Mouse (Mus musculus): ENCODE measurements around the gene Fktn. TPM values are rescaled to one million over a fixed set of nuclear protein-coding genes. Genes with fewer than 3 reads are reported as not detected.

Fktn gene
- polyA plus RNA-seq, 1 experiment = 20.7 TPM

- TF ChIP-seq CTCF (IDR thresholded peaks at IDR 0.05; ENCODE audit: borderline replicate concordance, insufficient read depth, low read depth, low read length) (no peak), POLR2A (IDR thresholded peaks at IDR 0.05; ENCODE audit: borderline replicate concordance, insufficient read depth, low read length) (no peak)
- no peak overlapping the region for H3K27ac ChIP-seq (ENCODE audit: insufficient read depth, low read length)
- WGBS = 80% methylated on average over 16 of the region's 16 CpGs
- no peaks in the 10 kb centered on the region for H3K4me1 ChIP-seq (ENCODE audit: control insufficient read depth, insufficient read depth, low read length)
- H3K27me3 ChIP-seq (ENCODE audit: control insufficient read depth, insufficient read depth, low read length) = no peaks in the 10 kb centered on the region
- no peak overlapping the region for H3K4me3 ChIP-seq (replicated peaks; ENCODE audit: insufficient read depth, low read depth, low read length)
- no peak for DNase-seq
These were observed 36.8 kb downstream of the Fktn start for GRCm38 (mm10) chr4:53750391-53751120.

- Histone ChIP-seq H3K27me3 (ENCODE audit: control insufficient read depth, insufficient read depth, low read length) (no peaks in the 10 kb centered on the region), H3K4me1 (ENCODE audit: control insufficient read depth, insufficient read depth, low read length) (no peaks in the 10 kb centered on the region), H3K4me3 (replicated peaks; ENCODE audit: insufficient read depth, low read depth, low read length) (no peak overlapping the region), H3K27ac (ENCODE audit: insufficient read depth, low read length) (no peak overlapping the region)
- DNase-seq = no peak
- TF ChIP-seq CTCF (IDR thresholded peaks at IDR 0.05; ENCODE audit: borderline replicate concordance, insufficient read depth, low read depth, low read length) (no peak), POLR2A (IDR thresholded peaks at IDR 0.05; ENCODE audit: borderline replicate concordance, insufficient read depth, low read length) (no peak)
These were observed 43.2 kb downstream of the Fktn start for GRCm38 (mm10) chr4:53757030-53757429.

- 96% methylated on average over 4 of the region's 4 CpGs for WGBS
- no peak for TF ChIP-seq CTCF (IDR thresholded peaks at IDR 0.05; ENCODE audit: borderline replicate concordance, insufficient read depth, low read depth, low read length)
- no peak for TF ChIP-seq POLR2A (IDR thresholded peaks at IDR 0.05; ENCODE audit: borderline replicate concordance, insufficient read depth, low read length)
- H3K4me3 ChIP-seq (replicated peaks; ENCODE audit: insufficient read depth, low read depth, low read length) = no peak overlapping the region
- no peaks in the 10 kb centered on the region for H3K4me1 ChIP-seq (ENCODE audit: control insufficient read depth, insufficient read depth, low read length)
- no peak overlapping the region for H3K27ac ChIP-seq (ENCODE audit: insufficient read depth, low read length)
- no peak for DNase-seq
- no peaks in the 10 kb centered on the region for H3K27me3 ChIP-seq (ENCODE audit: control insufficient read depth, insufficient read depth, low read length)
These were observed 45.0 kb downstream of the Fktn start for GRCm38 (mm10) chr4:53758764-53759163.

- H3K4me1 ChIP-seq (ENCODE audit: control insufficient read depth, insufficient read depth, low read length) = no peaks in the 10 kb centered on the region
- 96% methylated on average over 3 of the region's 3 CpGs for WGBS
- no peaks in the 10 kb centered on the region for H3K27me3 ChIP-seq (ENCODE audit: control insufficient read depth, insufficient read depth, low read length)
- TF ChIP-seq CTCF (IDR thresholded peaks at IDR 0.05; ENCODE audit: borderline replicate concordance, insufficient read depth, low read depth, low read length) (no peak), POLR2A (IDR thresholded peaks at IDR 0.05; ENCODE audit: borderline replicate concordance, insufficient read depth, low read length) (no peak)
- no peak overlapping the region for H3K4me3 ChIP-seq (replicated peaks; ENCODE audit: insufficient read depth, low read depth, low read length)
- DNase-seq = no peak
- no peak overlapping the region for H3K27ac ChIP-seq (ENCODE audit: insufficient read depth, low read length)
These were observed 45.9 kb downstream of the Fktn start for GRCm38 (mm10) chr4:53759678-53760077.

- no peaks in the 10 kb centered on the region for H3K4me1 ChIP-seq (ENCODE audit: control insufficient read depth, insufficient read depth, low read length)
- no peak for DNase-seq
- 55% methylated on average over 3 of the region's 3 CpGs for WGBS
- H3K4me3 ChIP-seq (replicated peaks; ENCODE audit: insufficient read depth, low read depth, low read length) = no peak overlapping the region
- no peak for TF ChIP-seq POLR2A (IDR thresholded peaks at IDR 0.05; ENCODE audit: borderline replicate concordance, insufficient read depth, low read length)
- no peak for TF ChIP-seq CTCF (IDR thresholded peaks at IDR 0.05; ENCODE audit: borderline replicate concordance, insufficient read depth, low read depth, low read length)
- no peak overlapping the region for H3K27ac ChIP-seq (ENCODE audit: insufficient read depth, low read length)
- no peaks in the 10 kb centered on the region for H3K27me3 ChIP-seq (ENCODE audit: control insufficient read depth, insufficient read depth, low read length)
These were observed 48.7 kb downstream of the Fktn start for GRCm38 (mm10) chr4:53762501-53762900.

- TF ChIP-seq POLR2A (IDR thresholded peaks at IDR 0.05; ENCODE audit: borderline replicate concordance, insufficient read depth, low read length) (no peak), CTCF (IDR thresholded peaks at IDR 0.05; ENCODE audit: borderline replicate concordance, insufficient read depth, low read depth, low read length) (no peak)
- 34% methylated on average over 6 of the region's 6 CpGs for WGBS
- Histone ChIP-seq H3K4me3 (replicated peaks; ENCODE audit: insufficient read depth, low read depth, low read length) (no peak overlapping the region), H3K4me1 (ENCODE audit: control insufficient read depth, insufficient read depth, low read length) (no peaks in the 10 kb centered on the region), H3K27me3 (ENCODE audit: control insufficient read depth, insufficient read depth, low read length) (no peaks in the 10 kb centered on the region), H3K27ac (ENCODE audit: insufficient read depth, low read length) (no peak overlapping the region)
- no peak for DNase-seq
These were observed 57.3 kb downstream of the Fktn start for GRCm38 (mm10) chr4:53770958-53771735.

GRCm38 (mm10) chr4:53772004-53772403 lies 58.2 kb downstream of the Fktn start:
- Histone ChIP-seq H3K27ac (ENCODE audit: insufficient read depth, low read length) (no peak overlapping the region), H3K4me1 (ENCODE audit: control insufficient read depth, insufficient read depth, low read length) (no peaks in the 10 kb centered on the region), H3K4me3 (replicated peaks; ENCODE audit: insufficient read depth, low read depth, low read length) (no peak overlapping the region), H3K27me3 (ENCODE audit: control insufficient read depth, insufficient read depth, low read length) (no peaks in the 10 kb centered on the region)
- WGBS = 73% methylated on average over 5 of the region's 5 CpGs
- no peak for DNase-seq
- TF ChIP-seq POLR2A (IDR thresholded peaks at IDR 0.05; ENCODE audit: borderline replicate concordance, insufficient read depth, low read length) = no peak
- no peak for TF ChIP-seq CTCF (IDR thresholded peaks at IDR 0.05; ENCODE audit: borderline replicate concordance, insufficient read depth, low read depth, low read length)

- H3K27me3 ChIP-seq (ENCODE audit: control insufficient read depth, insufficient read depth, low read length) = no peaks in the 10 kb centered on the region
- H3K27ac ChIP-seq (ENCODE audit: insufficient read depth, low read length) = no peak overlapping the region
- no peak for DNase-seq
- no peak for TF ChIP-seq POLR2A (IDR thresholded peaks at IDR 0.05; ENCODE audit: borderline replicate concordance, insufficient read depth, low read length)
- no peak for TF ChIP-seq CTCF (IDR thresholded peaks at IDR 0.05; ENCODE audit: borderline replicate concordance, insufficient read depth, low read depth, low read length)
- H3K4me3 ChIP-seq (replicated peaks; ENCODE audit: insufficient read depth, low read depth, low read length) = no peak overlapping the region
- WGBS = 13% methylated on average over 6 of the region's 6 CpGs
- H3K4me1 ChIP-seq (ENCODE audit: control insufficient read depth, insufficient read depth, low read length) = no peaks in the 10 kb centered on the region
These were observed 60.1 kb downstream of the Fktn start for GRCm38 (mm10) chr4:53773911-53774310.

Data from cerebellum, adult 2 months (tissue).